Mouse (Mus musculus): ENCODE measurements at regions not wholly inside any gene's neighbourhood (a gene's known extent, or its start where the extent isn't known, plus 50 kb on each side); places are given as distances from the start of the nearest gene placed in this dataset.
"Not testable (repeated sequence)": the region's sequence is repeated elsewhere in the genome, so short reads cannot be mapped to it uniquely, and the experiment has no call there.

DNA sequence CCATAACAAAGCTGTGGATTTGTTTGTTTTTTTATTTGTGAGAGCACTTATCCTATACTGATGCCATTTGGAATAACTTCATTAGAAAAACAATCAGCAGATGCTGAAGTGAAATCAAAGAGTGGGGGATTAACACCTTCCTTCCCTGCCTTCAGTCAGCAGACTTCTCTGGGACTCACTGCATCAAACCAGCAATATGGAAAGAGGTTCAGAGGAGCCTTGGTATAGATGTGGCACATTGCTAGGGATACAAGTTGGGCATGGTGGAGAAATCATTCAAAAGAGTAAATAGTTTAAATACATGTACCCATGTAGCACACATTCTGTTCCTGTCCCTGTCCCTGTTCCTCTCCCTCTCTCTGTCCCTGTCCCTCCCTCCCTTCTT, 364.0 kb upstream of the Rgs18 start:
- DNase-seq, result no peak

DNA sequence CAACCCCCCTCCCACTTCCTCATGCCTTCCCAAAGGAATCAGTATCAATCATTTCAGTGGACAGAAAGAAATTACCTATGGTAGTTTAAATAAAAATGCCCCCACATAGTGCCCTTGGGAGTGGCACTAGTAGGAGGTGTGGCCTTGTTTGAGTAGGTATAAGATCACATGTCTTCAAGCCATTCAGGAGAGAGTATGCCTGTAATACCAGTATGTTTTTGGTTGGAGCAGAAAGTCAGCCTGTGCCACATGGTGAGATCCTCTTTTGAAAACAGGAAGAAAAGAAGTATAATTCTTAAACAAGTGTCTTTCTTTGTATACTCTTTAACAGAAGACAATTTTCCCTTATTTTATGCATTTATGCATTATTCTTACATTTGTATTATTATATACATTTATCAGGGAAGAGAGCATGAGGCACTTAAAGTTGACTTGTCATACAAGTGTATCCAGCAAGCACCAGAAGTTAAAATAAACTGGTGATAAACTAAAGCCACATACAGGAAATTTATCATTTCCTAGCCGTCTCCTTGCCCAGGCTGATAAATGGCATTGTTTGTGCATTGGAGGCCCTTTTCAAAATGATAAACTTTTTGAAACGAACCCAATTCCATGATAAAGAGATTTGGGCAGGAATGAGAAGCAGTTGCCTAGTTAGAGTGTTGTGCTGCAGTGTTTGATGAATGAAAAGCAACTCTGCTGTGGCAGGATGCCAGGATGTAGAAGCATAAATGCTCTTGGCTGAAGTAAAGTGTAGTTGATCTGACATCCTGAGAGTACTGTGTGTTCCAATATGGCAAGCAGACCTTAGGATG, 363.4 kb upstream of the Rgs18 start:
- no peak for DNase-seq

GRCm38 (mm10) chr1:145131020-145131419, 355.8 kb upstream of the Rgs18 start:
- no peak for DNase-seq

DNA sequence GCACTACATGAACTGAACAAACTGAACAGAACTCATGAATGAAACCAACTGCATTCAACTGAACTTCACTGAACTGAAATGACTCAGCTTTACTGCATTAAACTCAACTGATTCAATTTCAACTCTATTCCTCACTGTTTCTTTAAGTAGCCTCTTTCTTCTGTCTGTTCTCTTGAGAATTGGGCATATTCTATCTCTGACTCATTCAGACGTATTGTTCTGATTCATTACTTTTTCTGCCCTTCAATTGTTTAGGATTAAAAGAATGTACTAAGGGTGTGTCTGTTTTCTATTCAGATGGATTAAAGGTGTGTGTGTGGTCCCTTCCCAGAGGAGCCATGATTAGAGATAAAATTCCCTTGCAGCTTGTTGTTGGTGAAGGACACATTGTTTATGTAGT, 337.9 kb upstream of the Rgs18 start:
- no peak for DNase-seq

GRCm38 (mm10) chr1:145106771-145107170, 331.5 kb upstream of the Rgs18 start:
- DNase-seq, result not testable (repeated sequence)

GRCm38 (mm10) chr1:145065255-145065854, 290.1 kb upstream of the Rgs18 start:
- no peak for DNase-seq

DNA sequence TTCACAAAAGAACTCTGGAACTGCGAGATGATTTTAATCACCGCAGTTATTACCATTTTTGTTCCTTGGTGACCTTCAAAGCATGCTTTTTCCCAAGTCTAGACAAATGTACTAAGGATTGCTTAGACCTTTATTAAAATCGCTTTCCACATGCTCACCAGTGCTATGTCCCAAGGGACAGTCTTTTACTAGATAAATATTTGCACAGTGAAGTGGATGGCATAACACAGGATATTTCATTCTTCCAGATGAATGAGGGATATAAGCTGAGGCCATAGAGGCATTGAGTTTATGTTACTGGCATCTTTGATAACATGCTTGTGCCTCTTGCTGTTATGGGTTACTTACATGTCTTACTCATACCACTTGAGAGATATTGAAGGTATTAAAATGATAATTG, 289.1 kb upstream of the Rgs18 start:
- no peak for DNase-seq

DNA sequence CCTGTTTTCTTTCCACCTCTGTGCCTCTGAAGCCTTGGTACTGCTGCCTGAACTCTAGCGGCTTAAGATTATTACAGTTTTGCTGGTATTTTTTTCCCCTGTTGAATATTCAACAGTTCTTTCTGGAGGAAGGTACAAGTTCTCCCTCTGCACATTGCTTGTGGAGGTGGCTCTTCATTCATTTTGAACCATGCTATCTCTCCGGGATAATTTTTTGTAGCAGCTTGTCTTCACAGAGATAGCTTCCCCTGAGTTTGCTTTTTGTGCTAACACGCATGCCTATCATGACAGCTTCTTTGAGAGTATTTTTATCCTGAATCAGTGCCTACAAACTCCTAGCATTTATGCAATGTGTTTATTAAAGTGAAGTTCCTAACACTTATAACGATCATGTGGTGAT, 240.4 kb upstream of the Rgs18 start:
- no peak for DNase-seq

DNA sequence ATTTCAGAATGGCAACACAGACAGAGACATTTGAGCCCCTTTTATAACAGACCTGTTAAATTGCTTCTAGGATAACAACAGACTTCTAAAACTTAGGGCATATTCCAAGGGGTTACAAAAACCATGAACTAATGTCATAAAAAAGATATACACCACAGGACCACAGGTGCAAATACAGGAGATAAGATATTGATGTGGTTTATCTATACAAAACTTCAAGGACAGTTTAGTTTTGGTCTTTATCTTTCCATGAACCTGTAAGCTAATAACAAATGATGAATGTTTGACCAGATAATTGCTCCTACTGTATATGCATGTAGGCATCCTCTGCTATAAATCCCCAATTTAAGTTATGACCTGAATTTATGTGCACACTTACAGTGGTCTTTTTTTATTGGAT, 235.6 kb upstream of the Rgs18 start:
- no peak for DNase-seq

DNA sequence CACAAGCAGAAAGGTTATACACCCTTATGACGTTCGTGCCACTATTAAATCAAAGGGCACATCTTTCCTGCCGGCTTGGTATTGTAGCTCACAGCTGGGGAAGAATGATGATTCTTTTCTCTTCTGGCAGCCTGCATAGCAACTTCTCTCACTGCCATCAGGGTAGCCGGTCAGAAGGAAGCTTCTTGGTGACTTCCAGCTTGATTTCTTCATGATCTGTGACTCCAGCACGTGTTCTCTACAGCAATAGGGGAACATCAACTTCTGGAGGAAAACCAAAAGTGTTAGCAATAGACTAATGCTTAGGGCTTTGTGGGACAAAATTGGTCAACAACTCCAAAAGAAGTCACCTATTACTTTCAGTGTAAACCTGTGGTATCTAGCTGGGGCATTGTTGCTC, 202.9 kb upstream of the Rgs18 start:
- no peak for DNase-seq

DNA sequence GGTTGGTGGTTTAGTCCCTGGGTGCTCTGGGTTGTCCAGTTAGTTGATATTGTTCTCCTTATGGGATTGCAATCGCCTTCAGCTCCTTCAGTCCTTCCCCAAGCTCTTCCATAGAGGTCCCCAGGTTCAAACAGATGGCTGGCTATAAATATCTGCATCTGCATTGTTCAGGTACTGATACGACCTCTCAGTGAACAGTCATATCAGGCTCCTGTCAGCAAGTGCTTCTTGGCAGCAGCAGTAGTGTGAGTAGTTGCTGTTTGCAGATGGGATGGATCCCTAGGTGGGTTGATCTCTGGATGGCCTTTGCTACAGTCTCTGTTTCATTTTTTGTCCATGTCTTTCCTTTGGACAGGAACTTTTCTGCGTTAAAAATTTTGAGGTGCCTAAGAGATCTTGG, 190.5 kb upstream of the Rgs18 start:
- DNase-seq, result no peak

DNA sequence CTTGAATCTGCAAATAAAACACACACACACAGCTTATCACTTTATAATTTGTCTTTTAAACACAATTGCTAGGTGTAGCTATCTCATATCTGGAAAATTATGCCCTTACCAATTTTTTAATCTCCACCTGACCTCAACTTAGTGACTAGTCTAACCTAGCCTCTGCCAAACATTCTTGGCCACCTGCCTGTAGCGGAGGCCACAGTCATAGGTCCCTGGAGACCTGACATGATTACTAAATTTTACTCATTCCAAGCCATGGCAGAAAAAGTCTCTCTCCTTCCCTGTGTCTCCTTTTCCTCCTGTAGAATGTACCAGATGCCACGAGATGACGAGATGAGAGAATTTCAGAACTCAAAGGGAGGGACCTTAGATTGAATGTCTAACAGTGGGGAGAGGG, 163.8 kb upstream of the Rgs18 start:
- DNase-seq, result no peak

DNA sequence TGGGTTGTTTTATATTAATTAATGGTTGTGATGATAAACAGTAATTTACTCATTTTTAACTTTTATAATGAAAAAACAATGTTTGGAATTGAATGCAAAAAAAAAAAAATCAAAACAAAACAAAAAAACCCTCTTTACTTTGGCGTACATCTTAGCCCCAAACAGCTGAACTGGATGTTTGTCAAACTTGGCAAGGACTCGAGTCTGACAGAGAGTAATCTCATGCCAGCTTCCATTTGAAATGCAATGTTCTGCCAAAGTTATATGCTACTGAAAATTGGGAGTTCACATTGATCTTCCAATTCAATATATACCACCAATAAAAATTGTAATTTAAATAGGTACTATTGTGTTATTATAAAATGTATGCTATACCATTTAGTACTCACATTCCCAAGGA, 150.9 kb upstream of the Rgs18 start:
- DNase-seq, result no peak

GRCm38 (mm10) chr1:144916568-144916967, 141.3 kb upstream of the Rgs18 start:
- no peak for DNase-seq

GRCm38 (mm10) chr1:144902987-144903386, 127.8 kb upstream of the Rgs18 start:
- peak; percentile 7 to 33 for DNase-seq

DNA sequence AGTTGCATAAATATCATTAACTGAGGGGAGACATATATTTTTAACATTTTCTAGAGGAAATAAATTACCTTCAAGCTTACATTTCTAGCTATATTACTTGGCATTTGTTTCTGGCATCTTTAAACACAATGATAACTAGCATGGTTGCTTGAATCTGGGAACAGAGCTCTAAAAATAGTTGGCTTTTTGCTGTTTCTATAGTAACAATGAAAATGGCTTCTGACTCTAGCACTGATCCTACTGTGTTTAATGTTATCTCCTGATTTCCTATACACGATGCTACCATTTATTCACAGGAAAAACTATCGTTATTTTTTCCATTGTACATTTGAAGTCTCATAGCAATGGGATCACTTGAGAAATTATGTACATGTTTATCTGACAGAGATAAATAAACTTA, 108.4 kb upstream of the Rgs18 start:
- DNase-seq, result no peak

- no peak for DNase-seq
Observed at GRCm38 (mm10) chr1:144862133-144862532, 86.9 kb upstream of the Rgs18 start.

Small RNAs in the stretch of these regions (microRNA-seq; reads per million reads assigned to microRNA genes)
- 0 reads per million in 2 experiments for gene Gm25708
